Mouse (Mus musculus) right cerebral cortex, postnatal 25 days (tissue): ENCODE results near the gene Ccnl1.

Source experiments
- DNase-seq: peaks from one replicate; pipeline ENCODE4 v3.0.0; 2022

Ccnl1 gene

DNA sequence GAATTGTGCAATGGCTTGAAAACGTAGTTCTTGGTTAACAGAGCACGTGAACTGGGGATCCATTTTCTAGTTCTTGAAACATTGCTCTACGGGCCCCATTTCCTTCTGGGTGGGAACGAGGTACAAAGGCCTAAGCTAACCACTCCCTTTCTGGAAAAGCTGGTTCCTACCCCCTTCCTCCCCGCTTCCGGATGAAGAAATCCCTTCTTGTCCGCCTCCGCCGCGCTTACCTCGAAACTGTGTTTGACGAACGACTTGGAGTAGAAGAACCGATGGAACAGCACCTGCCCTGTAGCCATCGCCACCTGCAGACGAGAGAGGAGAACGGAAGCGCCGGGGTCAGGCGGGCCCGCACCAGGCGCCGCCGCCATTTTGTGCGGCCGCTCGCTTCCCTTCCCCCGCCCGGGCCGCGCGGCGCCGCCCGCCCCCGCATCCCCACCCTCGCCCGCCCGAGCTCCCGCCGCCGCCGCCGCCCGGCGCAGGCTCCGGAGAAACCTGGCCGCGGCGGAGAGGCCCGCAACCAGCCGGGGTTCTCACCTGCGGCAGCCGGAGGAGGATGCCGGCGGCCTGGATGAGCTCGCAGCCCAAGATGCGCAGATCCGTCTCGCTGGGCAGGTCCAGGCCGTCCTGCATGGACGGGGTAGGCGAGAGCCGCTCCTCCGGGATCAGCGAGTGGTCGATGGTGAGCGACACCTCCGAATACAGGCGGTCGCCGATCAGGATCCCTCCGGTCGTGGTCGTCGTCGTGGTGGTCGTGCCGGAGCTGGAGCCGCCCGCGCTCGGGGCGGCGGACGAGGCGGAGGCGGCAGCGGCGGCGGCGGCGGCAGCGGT is 563 bp downstream of the Ccnl1 start:
- DNase-seq, result peak; percentile 40

DNA sequence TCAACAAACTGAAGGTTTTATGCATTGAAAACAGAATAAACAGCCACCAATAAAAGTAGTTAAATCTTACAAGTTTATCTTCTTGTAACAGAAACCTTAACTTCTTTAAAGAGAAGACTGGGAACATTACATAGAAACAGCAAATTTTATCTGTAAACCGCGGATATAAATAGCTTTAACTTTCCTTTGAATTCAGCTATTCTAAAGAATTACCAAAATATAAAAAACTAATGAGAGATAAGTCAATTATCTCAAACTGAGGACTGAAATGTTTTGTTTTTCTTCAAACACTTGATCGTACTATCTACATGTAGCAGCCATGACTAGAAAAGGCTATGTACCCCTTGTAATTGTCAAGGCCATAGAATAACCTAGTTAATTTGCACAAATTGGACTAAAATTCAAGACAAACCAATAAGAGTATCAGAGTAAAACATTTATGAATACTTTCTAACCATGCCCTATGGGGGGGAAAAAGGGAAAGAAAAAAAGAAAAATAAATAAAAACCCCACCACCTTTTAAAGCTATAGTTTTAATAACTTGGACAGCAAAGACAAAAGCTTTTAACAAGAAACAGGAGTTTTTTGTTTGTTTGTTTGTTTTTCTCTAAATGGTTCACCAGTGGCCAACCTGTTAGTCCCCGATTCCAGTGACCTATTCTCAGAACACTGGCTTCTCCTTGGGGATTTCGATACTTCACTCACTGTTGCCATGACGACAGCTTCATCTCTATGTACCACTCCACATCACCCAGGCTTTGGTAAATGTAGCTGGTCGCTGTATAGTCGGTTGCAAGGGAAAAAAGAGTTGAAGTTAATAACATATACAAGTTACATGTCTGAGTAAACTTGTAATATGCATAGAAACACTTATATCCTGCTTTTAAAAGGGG is 3.3 kb downstream of the Ccnl1 start:
- DNase-seq, result no peak

DNA sequence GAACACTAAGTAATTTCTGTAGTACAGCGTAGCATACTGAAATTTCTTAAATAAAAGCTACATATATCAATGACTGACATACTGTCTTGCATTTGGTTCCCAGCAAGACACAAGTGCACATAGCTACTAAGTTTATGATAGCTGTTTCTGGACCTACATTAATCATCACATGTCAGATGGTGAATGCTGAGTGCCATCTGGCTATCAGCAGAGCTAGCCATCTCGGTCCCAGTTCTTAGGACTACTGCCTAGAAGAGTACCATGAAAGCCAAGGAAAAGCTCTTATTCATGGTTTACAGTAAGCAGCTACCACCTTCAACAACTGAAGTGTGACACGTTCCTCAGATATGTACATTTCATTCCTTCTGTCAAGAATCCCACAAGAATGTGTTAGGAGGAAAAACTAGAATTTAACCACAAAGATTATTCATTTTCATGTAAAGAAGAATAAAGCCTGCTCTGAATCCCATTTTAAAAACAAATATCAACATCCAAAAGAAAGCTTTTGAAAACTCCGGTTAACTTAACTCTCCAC is 7.2 kb downstream of the Ccnl1 start:
- DNase-seq, result no peak

DNA sequence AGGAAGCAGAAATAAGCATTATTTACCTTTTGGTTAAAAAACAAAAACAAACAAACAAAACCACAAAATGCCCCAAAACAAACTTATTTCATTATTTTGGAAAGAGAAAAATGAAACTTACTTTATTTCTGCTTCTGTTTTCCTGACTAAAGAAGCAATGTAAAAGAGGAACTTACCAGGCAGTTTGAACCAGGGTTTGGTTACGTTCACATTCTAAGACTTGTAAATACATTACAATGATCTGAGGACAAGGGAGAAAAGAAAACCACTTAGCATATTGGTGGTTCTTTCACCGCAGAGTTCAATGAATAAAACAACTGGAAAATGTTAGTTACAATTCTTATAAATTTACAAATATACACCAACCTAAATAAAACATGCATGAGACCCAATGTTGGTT is 7.7 kb downstream of the Ccnl1 start:
- no peak for DNase-seq

DNA sequence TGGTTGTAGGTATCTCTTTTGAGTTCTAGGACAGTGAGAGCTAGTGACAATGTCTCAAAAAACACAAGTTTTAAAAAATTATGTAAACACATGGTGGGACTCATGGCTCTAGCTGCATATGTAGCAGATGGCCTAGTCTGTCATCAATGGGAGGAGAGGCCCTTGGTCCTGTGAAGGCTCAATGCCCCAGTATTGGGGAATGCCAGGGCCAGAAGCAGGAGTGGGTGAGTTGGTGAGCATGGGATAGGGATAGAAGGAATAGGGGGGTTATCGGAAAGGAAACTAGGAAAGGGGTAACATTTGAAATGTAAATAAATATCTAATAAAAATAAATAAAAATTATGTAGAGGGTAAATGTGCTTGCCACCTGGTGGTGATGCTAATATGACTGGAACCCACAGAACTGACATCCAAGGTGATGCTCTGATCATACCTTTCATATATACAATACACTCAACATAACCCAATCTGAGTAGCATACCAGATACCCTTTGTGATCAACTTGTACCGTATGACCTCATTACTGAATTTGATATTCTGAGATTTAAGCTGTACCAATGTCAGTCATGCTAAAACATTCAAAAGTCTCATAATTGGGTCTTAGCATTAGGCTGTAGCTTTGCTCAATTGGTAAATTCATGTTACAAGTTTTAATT is 12.6 kb downstream of the Ccnl1 start:
- DNase-seq, result no peak

DNA sequence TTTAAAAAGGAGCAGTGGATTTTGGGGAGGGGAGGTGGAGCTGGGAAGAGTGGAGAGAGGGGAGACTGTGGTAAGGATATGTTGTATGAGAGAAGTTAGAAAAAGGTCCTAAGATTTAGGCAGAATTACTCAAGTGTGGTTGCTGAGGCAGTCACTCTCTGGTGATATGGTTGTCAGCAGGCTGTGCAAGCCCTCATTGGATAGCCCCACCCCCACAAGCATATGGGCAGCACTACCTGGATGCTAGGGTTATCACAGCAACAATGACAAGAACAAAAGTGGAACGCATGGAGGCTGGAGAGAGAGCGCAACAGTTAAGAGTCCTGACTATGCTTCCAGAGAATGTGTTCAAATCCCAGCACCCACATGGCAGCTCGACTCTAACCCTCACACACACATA is 13.3 kb downstream of the Ccnl1 start:
- DNase-seq, result no peak

DNA sequence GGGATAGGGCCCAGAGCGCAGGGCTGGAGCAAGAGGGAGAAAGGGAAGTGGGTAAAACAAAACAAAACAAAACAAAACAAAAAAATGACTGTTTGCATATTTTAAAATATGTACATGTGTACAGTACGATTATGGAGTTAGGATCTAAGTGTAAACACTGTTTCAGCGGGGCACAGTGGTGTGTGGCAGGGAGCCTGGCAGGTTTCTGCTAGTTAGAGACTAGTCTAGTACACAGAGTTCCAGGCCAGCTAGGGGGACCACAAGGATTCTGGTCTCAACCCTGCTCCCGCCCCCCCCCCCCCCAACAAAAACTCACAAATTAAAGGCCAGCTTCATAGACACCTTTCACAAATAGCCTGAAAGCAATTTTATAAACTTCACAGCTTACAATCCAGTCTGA is 14.6 kb downstream of the Ccnl1 start:
- no peak for DNase-seq

DNA sequence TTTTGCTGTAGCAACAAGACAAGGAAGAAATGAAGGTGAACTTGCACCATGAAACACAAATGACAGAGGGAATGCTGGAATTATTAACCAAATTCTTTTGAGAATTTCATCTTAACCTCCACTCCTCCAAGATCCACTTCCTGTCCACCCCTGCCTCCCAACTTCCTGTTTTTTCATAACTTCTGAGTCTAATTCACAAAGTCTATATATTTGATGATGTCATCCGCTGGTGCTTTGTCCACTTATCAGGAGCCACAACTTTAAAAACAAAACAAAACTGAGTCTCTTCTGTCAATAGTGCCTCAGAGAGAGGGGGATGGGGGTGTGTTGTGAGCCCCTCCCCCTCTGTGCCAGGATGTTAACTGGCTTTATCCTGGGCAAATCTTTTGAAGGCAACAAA is 17.0 kb downstream of the Ccnl1 start:
- DNase-seq, result no peak

DNA sequence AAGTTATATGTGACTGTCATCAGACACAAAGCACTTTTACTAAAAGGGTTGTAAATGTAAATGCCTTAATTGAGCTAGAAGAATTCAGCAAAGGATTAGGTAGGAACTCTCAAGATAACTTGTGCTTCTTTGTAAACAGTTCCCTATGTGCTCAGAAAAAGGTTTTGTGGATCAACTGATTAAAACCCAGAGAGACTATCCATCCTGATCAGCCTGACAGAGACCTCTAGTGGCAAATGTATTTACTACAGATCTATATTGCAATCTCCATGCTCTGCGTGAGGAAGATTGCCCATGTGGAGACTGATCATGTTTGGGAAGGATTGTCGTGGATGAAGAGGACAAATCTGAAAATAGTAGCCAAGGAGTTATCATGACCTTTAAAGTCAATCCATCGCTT is 19.8 kb downstream of the Ccnl1 start:
- DNase-seq, result no peak

DNA sequence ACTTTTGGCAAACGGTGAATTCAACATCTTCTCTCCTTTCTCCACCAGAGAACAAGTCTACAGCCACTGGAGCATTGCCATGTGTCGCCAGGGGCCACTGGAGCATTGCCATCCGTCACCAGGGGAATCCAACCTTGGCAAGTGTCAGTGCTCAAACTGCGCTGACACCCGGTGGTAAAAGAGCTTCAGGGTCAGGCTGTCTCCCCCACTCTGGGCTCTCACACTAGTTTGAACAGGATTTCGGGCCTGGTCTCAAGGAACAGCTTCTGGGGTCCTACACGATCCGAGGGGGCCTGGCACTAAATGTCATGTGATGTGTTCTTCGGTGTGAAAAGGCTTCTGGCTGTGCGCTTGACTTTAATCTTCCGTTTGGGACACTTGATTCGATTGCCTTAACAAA is 21.7 kb downstream of the Ccnl1 start:
- no peak for DNase-seq

DNA sequence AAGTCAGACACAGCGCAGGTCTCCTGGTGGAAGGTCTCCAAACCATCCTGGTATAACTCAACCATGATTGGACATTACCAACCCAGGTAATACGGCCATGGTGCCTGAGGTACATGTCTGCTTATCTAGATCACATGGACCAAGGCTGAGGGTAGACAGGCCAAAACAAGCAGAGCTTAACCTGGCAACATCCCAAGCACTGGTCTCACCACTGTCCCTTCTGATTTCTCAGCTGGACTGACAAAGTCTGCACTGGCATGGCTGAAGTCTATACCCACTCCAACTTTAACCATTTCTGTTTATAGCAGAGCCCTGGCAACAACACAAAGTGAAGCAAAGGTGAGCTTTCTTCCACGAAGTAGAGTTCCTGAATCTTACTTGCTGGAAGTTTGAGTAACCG is 22.9 kb downstream of the Ccnl1 start:
- DNase-seq, result no peak

DNA sequence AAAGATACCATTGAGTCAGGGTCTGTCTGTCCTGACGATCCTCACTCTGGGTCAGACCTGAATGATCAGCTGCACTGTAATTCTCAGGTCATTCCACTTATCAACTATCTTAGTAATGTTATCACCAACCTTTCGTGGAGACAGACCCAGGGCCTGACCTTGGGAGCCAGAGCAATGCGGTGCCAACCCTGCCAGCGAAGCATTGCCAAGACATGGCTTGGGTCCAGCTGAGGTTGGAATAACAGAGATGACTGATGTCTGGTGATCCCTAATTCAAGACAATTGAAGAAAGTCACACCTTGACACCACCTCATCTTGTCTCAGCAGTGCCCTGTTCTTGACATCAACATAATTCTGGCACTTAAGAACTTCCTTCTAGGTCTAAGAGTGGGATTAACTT is 24.3 kb downstream of the Ccnl1 start:
- no peak for DNase-seq

DNA sequence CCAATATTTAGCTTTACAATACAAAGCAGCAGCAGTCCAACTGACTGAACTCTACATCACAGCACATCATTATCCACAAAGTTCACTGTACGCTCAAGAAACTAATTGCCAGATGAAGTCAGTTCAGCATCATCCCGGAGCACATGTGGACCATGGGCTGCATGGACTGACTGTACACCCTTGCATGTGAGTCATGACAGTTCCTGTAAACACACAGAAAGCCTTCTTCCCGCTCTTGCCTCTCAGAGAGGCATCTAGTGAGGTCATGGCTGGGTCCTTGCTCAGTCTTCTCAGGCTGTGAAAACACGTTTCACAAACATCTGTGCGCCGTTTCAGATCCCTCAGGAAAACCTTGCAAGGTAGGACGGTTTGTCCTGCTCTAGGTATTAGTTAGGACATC is 26.5 kb downstream of the Ccnl1 start:
- DNase-seq, result no peak

DNA sequence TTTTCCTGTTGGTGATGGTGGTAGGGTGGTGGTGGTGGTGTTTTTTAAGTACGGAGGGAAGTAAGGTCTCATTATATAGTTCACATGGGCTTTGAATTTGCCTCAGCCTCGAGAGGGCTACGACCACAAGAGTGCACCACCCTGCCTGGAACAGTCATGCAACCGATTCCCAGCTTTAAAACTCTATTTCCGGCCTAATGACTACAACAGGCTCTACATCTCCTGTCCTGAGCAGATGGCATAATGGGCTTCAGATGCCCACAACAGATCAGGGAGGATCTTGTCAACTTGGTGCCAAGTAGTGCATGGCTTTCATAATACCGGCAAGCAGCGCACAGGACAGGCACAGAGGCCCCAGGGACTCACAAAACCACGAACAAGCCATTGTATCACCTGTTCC is 27.4 kb downstream of the Ccnl1 start:
- no peak for DNase-seq

DNA sequence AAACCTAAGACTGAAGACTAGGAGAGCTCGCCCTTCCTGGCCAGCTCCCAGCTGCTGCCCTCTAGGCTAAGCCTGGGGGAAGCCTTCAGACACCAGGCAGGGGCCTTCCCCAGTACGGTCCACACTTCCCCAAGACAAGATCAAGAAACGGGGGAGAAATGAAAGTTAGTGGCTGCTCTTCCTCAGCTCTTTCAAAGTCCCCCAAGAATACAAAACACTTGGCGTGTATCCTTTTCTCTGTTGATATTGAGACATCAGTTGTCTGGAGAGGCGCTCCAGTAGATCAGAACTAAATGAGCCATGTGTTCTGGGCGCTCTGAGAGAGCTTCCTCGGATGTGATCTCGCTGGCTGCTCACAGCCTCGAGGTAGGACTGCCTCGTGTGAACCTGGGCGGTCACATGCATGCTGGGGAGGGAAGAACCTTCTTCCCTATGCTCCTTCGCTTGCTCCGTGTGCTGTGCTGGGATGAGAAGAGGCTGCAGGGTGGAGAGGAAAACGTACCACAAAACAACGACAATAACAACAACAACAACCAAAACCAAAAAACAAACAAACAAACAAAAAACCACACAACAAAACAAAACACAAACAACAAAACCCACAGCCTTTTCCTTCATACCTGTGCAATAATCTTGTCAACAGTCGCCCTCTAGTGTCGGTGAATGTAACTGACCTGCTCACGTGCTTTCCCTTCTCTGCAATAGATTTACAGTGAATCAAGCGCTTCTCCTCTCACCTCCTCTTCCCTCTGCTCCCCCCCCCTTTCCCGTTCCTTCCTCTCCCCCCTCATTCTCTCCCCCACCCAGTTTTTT is 28.0 kb downstream of the Ccnl1 start:
- DNase-seq, result peak; percentile 47

DNA sequence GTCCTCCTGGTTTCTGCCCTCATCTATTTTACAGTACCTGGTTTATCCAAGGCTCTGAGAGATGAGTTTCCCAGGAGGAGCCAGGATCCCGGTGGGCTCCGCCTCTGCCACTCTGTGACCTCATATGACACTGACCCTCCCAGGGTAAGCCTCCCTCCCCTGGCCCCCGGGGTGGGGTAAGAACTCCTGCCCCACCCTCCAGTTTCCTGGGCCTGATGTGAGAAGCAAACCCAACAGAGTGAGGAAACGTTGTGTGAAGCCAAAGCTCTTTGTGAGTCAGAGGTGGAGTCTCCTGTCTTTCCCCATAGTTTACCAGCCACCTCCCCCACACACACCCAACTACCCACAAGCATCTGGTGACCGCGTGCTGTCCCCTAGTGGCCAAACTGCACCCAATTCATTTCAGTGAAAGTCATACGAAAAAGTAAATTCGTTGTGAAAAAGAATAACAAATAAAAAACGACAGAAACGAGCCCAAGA is 28.7 kb downstream of the Ccnl1 start:
- DNase-seq, result peak; percentile 74

DNA sequence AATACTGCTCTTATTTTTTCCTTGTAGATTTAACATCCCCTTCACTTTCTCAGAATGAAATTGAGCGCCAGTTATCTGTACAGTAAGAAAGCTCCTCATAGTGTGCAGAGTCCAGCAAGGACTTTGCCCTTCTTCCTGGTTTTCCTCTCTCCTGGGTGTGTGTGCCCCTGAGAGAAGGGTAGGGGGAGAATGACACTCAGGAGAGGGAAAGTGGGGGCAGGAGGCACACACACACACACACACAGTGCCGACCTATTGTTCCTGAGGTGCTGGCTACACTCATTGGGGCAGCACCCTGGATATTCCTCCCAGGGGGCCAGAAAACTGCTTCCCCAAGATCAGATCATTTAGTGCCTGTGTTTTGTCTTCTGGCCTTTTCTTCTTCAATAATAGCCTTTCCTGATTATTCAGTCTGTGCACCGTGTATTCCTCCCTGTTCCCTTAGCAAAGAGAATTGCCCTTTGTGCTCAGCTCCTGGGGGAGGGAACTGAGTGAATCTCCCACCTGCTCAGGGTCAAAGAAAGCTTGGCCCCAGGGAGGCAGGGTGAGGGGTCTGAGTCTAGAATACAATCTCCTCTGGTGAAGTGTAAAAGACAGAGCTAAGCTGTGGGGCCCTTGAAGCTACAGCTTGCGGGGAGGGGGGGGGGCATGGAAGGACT is 29.3 kb downstream of the Ccnl1 start:
- no peak for DNase-seq

DNA sequence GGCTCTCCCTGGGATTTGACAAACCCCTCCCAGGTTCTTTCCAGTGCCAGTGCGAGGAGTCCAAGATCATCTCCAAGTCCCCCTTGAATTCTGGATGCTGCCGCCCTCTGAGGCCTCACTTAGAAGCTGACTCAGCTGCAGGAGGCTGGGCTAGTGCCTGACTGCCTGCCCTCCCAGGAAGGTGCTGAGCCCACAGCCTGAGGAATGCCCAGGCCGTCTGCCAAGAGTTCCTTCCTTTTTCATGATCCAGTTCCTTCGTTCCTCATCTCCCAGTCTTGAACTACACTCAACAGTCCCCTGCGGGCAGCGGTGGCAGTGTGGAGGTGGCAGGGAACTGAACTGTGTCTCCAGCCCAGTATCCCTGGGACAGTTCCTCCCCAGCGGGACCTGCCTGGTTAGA is 30.4 kb downstream of the Ccnl1 start:
- no peak for DNase-seq

DNA sequence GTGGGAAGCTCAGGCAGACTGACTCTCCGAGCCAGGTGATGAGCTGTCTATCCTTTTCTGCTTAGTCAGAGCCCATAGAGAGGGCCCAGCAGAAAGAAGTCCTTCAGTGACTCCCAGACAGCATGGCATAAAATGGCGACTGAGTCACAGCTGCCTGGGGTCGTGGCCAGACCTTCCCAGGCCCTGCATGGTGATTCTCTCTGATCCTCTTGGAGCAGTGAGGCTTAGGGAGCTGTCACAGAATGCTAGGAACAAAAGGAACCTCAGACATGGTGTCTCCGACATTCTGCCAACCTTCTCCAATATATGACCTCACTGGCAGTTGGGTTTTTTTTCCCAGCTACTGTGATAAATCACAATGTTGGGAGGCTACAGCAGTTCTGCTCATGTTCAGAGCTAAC is 30.9 kb downstream of the Ccnl1 start:
- DNase-seq, result no peak

DNA sequence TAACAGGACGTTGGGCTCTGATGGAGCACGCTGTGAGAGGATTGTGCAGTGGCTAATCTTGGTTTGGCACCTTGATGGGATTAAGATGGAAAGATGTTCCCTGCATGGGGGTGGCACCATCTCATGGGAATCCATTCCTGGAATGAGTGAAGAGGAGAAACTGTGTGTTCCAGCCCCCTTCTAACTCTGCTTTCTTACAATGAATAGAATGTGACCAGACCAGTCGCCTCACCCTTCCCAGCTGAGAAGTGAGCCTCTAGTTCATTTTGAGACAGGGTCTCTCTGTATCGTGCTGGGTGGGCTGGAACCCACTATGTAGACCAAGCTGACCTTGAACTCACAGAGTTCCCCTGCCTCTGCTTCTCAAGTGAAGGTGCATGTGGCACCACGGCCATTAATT is 31.6 kb downstream of the Ccnl1 start:
- DNase-seq, result no peak

DNA sequence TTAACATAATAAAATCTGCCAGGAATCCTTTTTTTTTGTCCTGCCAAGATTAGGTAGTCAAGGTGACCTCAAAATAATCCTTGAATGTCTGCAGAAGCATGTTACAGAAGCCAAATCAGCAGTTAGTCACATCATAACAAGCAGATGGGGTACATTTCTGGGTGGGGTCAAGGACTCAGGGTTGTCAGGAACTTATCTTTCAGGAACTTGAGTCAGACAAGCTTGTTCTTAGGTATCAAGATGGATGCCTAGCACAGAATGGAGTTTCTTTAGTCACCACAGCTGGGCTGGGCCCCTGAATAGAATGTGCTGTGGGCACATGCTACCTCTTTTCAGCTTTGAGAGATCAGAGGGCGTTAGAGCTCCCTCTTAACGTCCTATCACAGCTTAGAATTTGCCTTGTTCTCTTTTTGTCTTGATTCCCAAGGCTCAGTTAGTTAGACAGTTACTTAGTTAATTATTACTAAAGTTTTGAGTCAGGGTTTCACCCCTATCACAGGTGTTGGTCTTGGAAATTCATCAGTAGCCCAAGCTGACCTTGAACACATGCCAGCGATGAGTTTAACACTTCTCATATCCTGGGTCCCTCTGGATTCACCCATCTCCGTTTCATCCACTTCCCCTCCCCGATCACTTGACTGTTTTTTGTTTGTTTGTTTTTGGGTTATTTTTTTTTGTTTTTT is 32.9 kb downstream of the Ccnl1 start:
- no peak for DNase-seq
